Mouse (Mus musculus): ENCODE data around the gene Fbxo34.

Gene Fbxo34

DNA sequence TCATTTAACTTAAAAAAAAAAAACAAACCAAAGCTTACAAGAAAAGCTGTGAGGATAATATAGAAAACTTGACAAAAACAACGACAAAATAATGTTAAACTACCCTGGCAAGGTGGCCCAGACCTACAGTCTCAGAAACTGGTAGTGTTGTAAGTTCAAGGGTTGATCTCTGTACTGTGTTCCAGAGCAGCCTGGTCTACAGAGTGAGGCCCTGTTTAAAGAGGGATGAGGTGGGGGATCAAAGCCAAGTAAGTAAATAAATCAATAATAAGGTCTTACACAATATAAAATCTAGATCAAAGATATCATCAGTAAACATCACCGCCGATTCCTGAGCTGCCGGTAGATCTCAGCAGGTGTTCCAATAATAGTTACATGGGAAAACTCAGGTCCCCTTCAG is 12.2 kb downstream of the Fbxo34 start:
- ChIA-PET POLR2A (interaction anchor here in 1 of 4 experiments (1.6 kb wide), 1 partner anchor 10 kb away, joined by 3 read pairs; no protein-coding TSS in a partner anchor), CTCF (interaction anchor here in 1 of 4 experiments (2.8 kb wide), 1 partner anchor 10 kb away, joined by 9 read pairs; no protein-coding TSS in a partner anchor)

- POLR2A ChIA-PET: interaction anchor here in 1 of 4 experiments (1.6 kb wide), 1 partner anchor 9 kb away, joined by 3 read pairs; no protein-coding TSS in a partner anchor
- CTCF ChIA-PET: interaction anchor here in 1 of 4 experiments (2.8 kb wide), 1 partner anchor 9 kb away, joined by 9 read pairs; no protein-coding TSS in a partner anchor
These were observed 12.7 kb downstream of the Fbxo34 start for GRCm38 (mm10) chr14:47462877-47463460.

GRCm38 (mm10) chr14:47464426-47464825 is 14.2 kb downstream of the Fbxo34 start:
- CTCF ChIA-PET: no interaction called here
- POLR2A ChIA-PET: interaction anchor here in 3 of 4 experiments (0.6 to 2.2 kb wide), 6 partner anchors 11 to 378 kb away, joined by 3 to 9 read pairs (median 3); partner anchors contain the start of gene Lgals3 (in 1 of the 3)

DNA sequence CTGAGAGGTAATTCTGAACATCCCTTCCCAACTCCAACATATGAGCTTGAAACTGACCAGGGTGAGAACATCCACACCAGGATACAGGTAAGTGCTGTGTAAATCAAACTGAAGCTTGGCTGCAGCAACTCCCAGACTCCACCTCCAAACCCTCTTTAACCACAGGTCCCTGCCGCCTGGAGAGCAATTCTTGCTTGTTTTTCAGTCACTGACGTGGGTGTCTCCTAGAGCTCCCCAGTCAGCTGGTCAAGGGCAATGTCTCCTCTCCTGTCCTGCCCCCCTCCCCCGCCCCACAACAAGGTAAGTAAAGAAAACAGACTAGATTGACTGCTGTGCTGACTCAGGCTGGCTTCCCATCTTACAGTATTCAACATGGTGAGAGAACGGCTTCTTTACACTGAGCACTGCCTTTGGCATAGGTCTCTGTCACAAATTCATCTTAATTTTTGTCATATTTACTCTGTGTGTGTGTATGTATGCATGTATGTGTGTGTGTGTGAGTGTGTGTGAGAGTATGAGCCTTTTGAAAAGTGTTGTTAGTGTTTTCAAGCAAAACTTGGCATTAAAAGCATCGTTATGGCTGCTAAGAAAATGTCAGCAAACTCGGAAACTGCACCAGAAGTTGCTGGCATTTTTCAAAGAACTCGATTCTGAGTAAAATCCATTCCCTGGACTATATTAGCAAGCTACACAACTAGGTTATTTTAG is 15.4 kb downstream of the Fbxo34 start:
- ChIA-PET CTCF (no interaction called here), POLR2A (interaction anchor here in 2 of 4 experiments (0.6 to 2.2 kb wide), 10 partner anchors 10 to 379 kb away, joined by 3 to 9 read pairs (median 3); partner anchors contain the start of gene Lgals3 (in 1 of the 2))

- ChIA-PET CTCF (interaction anchor here (0.5 to 2.2 kb wide), 52 partner anchors 8 to 385 kb away, joined by 3 to 11 read pairs (median 4); partner anchors contain the start of gene Dlgap5 (in 2 of the 4)), POLR2A (interaction anchor here (0.6 to 4.0 kb wide), 53 partner anchors 9 to 239 kb away, joined by 3 to 28 read pairs (median 4); partner anchors contain the start of genes Dlgap5 (in 2 of the 4) and Lgals3 (in 1 of the 4))
These were observed 22.1 kb downstream of the Fbxo34 start for GRCm38 (mm10) chr14:47472359-47472742.

- POLR2A ChIA-PET: interaction anchor here (0.6 to 4.0 kb wide), 56 partner anchors 8 to 792 kb away, joined by 3 to 28 read pairs (median 4); partner anchors contain the start of genes Dlgap5 (in 2 of the 4) and Lgals3 (in 1 of the 4)
- CTCF ChIA-PET: interaction anchor here (0.5 to 2.2 kb wide), 41 partner anchors 8 to 386 kb away, joined by 3 to 11 read pairs (median 4); partner anchors contain the start of gene Dlgap5 (in 2 of the 4)
These were observed 22.7 kb downstream of the Fbxo34 start for GRCm38 (mm10) chr14:47472743-47473546.

DNA sequence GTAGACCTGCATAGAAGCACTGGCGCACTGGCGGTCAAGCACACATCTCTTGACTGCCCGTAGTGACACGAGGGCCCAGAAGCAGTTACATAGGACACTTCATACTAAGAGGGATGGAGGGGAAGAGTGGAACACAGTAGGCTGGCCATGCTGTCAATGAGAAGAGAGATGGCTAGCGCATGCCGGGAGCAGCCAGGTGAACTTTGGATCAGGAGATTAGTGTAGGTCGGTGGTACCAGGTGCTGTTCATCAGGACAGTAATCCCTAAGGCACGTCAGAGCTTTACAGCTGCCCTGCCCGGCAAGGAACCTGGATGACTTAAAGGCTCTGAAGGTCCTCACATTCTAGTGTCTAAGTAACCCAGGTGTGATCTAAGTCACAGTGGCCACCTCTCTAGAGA is 23.7 kb downstream of the Fbxo34 start:
- ChIA-PET POLR2A (interaction anchor here (0.6 to 4.0 kb wide), 17 partner anchors 10 to 791 kb away, joined by 3 to 28 read pairs (median 4); no protein-coding TSS in a partner anchor), CTCF (interaction anchor here (0.6 to 1.2 kb wide), 7 partner anchors 24 to 1733 kb away, joined by 3 to 7 read pairs (median 3); no protein-coding TSS in a partner anchor)

GRCm38 (mm10) chr14:47474571-47475254 is 24.5 kb downstream of the Fbxo34 start:
- ChIA-PET CTCF (interaction anchor here in 3 of 4 experiments (0.5 to 1.2 kb wide), 3 partner anchors 55 to 138 kb away, joined by 3 to 6 read pairs (median 3); no protein-coding TSS in a partner anchor), POLR2A (interaction anchor here in 3 of 4 experiments (0.5 to 4.0 kb wide), 8 partner anchors 9 to 1244 kb away, joined by 3 to 28 read pairs (median 3); no protein-coding TSS in a partner anchor)

GRCm38 (mm10) chr14:47476266-47476665 is 26.0 kb downstream of the Fbxo34 start:
- POLR2A ChIA-PET: interaction anchor here in 3 of 4 experiments (0.5 to 2.4 kb wide), 7 partner anchors 10 to 178 kb away, joined by 3 to 9 read pairs (median 3); partner anchors contain the start of gene Mapk1ip1l (in 1 of the 3)

GRCm38 (mm10) chr14:47477711-47478110 is 27.5 kb downstream of the Fbxo34 start:
- ChIA-PET CTCF (interaction anchor here in 1 of 4 experiments (0.6 kb wide), 1 partner anchor 76 kb away, joined by 6 read pairs; no protein-coding TSS in a partner anchor), POLR2A (interaction anchor here in 1 of 4 experiments (0.6 to 0.8 kb wide), 2 partner anchors 12 to 179 kb away, joined by 3 to 4 read pairs; partner anchors contain the start of gene Mapk1ip1l)

More at GRCm38 (mm10) chr14:47476266-47476665, 26.0 kb downstream of the Fbxo34 start:
- CTCF ChIA-PET: interaction anchor here in 1 of 4 experiments (0.7 kb wide), 1 partner anchor 1176 kb away, joined by 3 read pairs; no protein-coding TSS in a partner anchor

- POLR2A ChIA-PET: interaction anchor here in 3 of 4 experiments (1.0 to 3.0 kb wide), 4 partner anchors 10 to 15 kb away, joined by 3 to 10 read pairs (median 4); no protein-coding TSS in a partner anchor
- CTCF ChIA-PET: interaction anchor here in 2 of 4 experiments (0.6 to 1.5 kb wide), 2 partner anchors 10 kb away, joined by 4 to 5 read pairs; no protein-coding TSS in a partner anchor
These were observed 32.0 kb downstream of the Fbxo34 start for GRCm38 (mm10) chr14:47482200-47482599.

DNA sequence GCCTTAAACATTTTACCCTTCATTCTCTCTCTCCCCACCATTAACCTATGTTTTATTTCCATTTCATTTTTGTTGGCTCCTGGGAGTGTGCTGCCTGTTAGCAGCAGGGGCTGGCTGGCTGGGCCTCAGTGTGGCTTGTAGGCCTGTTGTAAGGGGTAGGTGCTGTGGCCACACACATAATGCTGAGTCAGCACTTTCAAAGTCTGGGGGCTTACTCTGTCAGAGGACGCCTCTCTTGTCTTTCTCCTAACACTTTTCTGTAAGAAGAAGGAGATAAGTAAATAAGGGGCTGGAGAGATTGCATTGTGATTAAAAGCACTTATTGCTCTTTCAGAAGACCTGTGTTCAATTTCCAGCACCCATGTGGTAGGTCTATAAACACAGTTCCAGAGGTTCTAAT is 32.9 kb downstream of the Fbxo34 start:
- ChIA-PET CTCF (interaction anchor here in 1 of 4 experiments (0.6 kb wide), 1 partner anchor 809 kb away, joined by 4 read pairs; no protein-coding TSS in a partner anchor), POLR2A (interaction anchor here in 3 of 4 experiments (1.6 to 3.0 kb wide), 3 partner anchors 11 to 58 kb away, joined by 4 to 10 read pairs (median 4); no protein-coding TSS in a partner anchor)

DNA sequence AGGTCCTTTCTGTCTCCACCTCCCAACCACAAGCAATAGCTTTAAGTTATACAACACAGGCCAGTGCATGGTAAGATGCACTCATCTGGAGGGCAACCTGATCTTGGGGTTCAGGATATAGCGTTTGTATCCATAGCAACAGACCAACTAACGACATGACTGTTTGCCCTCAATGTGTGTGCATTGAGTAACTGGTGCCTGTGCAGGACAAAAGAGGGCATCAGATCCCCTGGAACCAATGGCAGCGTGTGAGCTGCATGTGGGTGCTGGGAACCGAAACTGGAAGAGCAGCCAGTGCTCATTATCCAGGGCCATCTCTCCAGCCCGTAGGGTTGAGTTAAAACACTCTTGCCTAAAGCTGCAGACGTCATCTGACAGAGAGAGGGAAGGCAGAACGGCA is 38.5 kb downstream of the Fbxo34 start:
- ChIA-PET CTCF (interaction anchor here in 2 of 4 experiments (0.6 to 1.4 kb wide), 5 partner anchors 11 to 40 kb away, joined by 3 to 4 read pairs (median 4); no protein-coding TSS in a partner anchor), POLR2A (interaction anchor here in 2 of 4 experiments (0.7 to 2.4 kb wide), 10 partner anchors 9 to 190 kb away, joined by 3 to 11 read pairs (median 4); partner anchors contain the start of gene Dlgap5 (in 1 of the 2))

- POLR2A ChIA-PET: interaction anchor here in 2 of 4 experiments (0.7 to 2.4 kb wide), 10 partner anchors 8 to 191 kb away, joined by 3 to 11 read pairs (median 4); partner anchors contain the start of gene Dlgap5 (in 1 of the 2)
- CTCF ChIA-PET: interaction anchor here in 2 of 4 experiments (0.6 to 1.5 kb wide), 5 partner anchors 10 to 83 kb away, joined by 3 to 4 read pairs (median 3); no protein-coding TSS in a partner anchor
These were observed 39.3 kb downstream of the Fbxo34 start for GRCm38 (mm10) chr14:47489310-47490097.

DNA sequence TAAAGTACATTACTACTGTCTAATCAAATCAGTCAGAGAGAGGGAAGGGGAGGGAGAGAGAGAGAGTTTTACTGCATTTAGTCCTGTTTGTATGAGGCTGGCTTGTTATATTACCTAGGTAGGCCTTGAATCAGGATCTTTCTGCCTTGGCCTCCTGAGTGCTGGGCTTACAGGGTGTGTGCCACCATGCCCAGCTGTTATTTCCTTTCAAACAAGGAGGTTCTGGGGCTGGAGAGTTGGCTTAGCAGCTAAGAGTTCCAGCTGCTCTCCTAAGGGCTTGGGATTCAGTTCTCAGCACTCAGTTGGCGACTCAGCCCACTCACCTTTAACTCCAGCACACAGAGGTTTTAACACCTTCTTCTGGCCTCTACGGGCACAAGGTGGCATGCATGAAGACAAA is 40.5 kb downstream of the Fbxo34 start:
- POLR2A ChIA-PET: interaction anchor here in 1 of 4 experiments (2.3 kb wide), 1 partner anchor 19 kb away, joined by 6 read pairs; no protein-coding TSS in a partner anchor
- CTCF ChIA-PET: interaction anchor here in 1 of 4 experiments (1.5 kb wide), 1 partner anchor 82 kb away, joined by 3 read pairs; no protein-coding TSS in a partner anchor
